Mouse (Mus musculus) spleen, adult 2 months (tissue): ENCODE results near the gene L3mbtl1.

Experiments
- CTCF ChIP-seq: fragments of 200-500 bp; IDR thresholded peaks from 2 replicates; pipeline ENCODE4 v1.5.1; 2011; ENCODE audit warnings: mild to moderate bottlenecking, inconsistent platforms; ENCODE audit not compliant: insufficient read depth, insufficient read length, insufficient replicate concordance; ENCODE audit errors: extremely low read depth
- POLR2A ChIP-seq: fragments of 200-500 bp; IDR thresholded peaks from 2 replicates; pipeline ENCODE4 v1.6.1; 2011; ENCODE audit warnings: low read depth, low read length, inconsistent platforms

DNA sequence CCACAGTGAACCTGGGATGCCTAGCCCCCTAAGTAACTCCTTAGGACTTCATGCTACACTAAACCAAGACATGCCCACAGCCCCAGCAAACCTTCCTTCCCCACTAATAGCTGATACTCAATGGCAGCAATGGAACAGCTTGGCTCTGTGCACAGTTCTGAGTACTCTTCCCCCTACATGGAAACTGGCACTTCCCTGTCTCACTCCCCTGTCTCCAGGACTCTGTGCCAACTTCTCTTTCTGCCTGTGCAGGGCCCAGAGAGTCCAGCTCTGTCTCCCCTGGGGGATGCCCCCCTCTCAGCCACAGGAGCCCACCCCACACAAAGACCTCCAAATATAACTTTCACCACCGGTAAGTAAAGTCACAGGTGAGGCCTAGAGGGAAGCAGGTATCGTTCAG, 23.5 kb downstream of the L3mbtl1 start:
- TF ChIP-seq CTCF (no peak), POLR2A (no peak)
